Mouse (Mus musculus): ENCODE measurements around the gene Nacc2. TPM values are rescaled to one million over a fixed set of nuclear protein-coding genes. Genes with fewer than 3 reads are reported as not detected.

The Nacc2 gene
- total RNA-seq, 2 experiments from 2014 or later: 64.8 to 75.2 TPM

DNA sequence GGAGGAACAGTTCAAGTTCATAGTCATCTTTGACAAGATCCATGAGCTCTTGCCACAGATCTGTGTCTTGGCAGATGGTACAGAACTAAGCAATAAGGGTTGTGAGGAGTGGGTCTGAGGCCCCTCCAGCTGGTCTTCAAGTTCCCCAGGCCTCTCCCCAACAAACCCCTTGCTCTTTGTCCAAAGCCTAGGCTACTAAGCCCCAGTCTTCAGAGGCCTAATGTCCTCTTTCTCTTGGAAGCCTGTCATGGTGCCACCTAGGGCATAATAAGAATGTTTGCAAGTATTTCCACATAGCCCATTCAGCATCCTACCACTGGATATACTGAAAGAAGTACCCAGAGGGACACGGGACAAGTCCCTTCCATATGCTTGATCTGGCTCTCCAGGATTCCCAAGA is 100.4 kb downstream of the Nacc2 start:
- DNase-seq (ENCODE audit: low spot score in 2 of 2): no peak
- intact Hi-C loops (cut with DNase I): no loop called here

DNA sequence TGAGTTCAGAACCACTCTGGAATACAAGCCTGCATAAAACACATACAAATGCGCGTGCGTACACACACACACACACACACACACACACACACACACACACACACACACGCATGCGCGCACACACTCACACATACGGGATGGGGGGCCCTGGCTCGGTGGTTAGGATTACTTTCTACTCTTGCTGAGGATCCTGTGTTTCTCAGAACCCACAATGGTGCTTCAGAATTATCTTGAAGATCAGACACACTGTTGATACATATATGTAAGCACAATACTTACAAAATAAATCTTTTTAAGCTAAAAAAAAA is 100.8 kb downstream of the Nacc2 start:
- intact Hi-C loops (cut with DNase I): no loop called here
- DNase-seq (ENCODE audit: low spot score in 2 of 2): no peak

DNA sequence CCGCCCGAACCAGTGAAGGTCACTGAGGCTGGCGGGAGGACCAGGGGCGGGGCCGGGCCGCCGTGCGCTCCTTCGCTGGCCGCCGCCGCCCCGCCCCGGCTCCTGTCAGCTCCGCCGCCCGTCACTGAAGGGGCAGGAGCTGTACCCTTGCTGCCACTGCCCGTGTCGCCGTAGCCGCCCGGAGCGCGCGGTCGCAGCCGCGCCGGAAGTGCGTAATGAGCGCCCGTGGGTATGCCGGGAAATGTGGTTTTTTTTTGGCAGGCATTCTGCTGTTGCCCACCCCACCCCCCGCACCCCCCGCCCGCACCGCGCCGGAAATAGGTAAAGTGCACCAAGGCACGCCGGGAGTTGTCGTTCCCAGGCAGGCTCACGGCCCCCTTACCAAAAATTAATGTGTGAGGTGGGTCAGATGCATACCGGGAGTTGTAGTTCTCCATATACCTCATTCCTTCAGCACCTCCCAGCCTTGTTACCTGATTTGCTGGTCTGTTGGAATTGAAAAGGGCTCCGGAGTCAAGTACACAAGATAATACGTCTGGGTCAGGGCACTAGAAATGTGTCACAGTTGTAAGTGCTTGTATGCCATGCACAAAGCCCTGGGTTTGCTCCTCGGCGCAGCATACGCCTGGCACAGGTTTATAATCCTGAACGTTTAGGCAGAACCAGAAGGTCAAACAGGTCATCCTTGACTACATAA is 101.3 kb downstream of the Nacc2 start, which contains the start of gene Ubac1:
Gene Ubac1 (minus strand): TSS at position 187 of the 697 bp plus-strand sequence.
- DNase-seq (ENCODE audit: low spot score in 2 of 2): peak; percentile 93 to 96
- intact Hi-C loops (cut with DNase I): loop anchor here (1.0 to 2.0 kb wide), 2 partner anchors 39 to 119 kb away; partner anchors contain the start of gene Camsap1

DNA sequence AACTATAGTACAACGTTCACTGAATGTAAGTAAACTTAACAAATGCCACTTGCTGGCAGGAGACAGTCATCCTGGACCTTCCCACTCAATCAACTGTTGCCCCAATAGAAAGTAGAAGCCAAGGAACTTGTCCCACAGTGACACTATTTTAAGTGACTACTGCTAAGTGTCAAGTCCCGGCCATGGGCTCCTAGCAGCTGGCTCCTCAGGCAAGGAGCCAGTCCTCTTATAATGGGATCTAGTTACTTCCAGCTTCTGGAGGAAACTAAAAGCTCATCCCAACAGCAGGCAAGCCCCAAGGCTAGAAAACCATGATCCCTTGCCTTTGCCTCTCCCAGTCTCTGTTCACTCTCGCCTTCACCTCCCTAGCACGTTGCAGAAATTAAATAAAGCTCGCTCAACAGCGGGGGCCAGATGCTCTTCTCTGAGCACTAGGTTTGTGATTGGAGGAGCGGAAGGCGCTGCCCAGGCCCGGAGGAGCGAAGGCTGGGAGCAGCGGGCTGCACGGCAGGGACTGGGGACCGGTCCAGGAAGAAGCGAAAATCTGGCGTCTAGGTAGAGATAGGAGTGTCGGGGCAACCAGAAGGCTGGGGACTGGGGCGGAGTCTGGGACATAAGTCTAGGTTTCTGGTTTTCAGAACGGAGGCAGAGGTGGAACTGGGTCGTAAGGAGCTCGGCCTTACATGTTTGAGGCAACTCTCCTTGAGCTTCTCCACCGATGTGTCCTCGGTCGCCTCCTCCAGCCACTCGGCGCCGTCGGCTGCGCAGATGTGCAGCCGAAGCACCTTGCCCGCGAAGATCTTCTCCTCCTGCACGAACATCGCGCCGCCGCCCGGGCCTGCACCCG is 102.1 kb downstream of the Nacc2 start:
- intact Hi-C loops (cut with DNase I): loop anchor here (1.0 to 2.0 kb wide), 2 partner anchors 38 to 119 kb away; partner anchors contain the start of gene Camsap1
- peak; percentile 43 to 70 for DNase-seq (ENCODE audit: low spot score in 2 of 2)

DNA sequence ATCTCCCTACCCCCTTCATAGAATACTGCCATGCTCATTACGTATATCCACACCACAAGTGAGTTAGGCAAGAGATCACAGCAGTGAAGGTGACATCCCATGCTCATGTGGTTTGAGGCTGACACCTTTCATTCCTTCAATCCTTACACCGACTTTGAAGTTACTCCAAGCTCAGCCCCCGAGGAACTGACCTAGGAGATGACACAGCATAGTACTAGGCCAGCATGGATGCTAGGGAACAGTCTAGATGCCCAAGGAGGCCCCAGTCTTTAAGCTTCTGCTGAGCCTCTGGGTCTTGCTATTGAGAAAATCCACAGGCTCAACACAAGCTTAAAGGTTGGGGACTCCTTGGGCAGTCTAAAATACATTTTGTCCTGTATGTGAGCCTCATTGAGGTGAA is 103.1 kb downstream of the Nacc2 start:
- no peak for DNase-seq (ENCODE audit: low spot score in 2 of 2)
- intact Hi-C loops (cut with DNase I): loop anchor here (2.0 kb wide), 1 partner anchor 37 kb away; the partner anchor contains the start of gene Camsap1

DNA sequence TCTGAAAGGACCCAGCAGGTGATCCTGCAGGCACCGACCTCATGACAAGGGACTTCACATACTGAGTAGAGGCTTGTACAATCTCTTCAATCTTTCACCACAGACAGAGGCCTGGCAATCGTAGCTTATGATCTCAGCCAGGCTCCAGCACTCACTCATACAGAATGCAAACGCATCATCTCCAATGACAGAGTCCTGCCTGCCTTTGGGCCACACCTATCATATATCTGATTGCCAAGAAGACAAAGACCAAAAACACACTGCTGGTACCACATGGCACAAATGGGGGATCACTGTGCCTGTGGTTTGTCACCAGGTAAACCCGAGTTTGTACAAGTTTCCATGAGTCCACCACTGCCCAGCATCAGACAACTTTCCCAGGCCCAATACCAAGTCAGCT is 105.7 kb downstream of the Nacc2 start:
- intact Hi-C loops (cut with DNase I): no loop called here
- no peak for DNase-seq (ENCODE audit: low spot score in 2 of 2)

DNA sequence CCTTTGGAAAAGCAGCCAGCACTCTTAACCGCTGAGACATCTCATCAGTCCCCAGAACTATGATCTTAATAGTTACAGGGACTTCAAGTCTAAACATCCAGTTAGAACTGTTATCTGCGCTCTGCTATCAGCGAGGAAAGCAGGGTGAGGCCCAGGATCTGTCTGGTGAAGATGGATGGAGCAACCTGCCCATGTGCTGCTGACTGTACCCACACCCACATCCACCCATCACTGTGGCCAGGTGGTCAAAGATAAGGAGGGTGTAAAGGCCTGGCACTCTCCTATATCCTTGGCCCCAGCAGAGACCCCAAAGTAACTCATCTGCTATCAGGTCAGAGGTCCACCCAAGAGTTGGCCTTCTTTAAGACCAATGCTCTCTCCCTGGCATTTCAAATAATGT is 109.3 kb downstream of the Nacc2 start:
- no peak for DNase-seq (ENCODE audit: low spot score in 2 of 2)
- intact Hi-C loops (cut with DNase I): no loop called here

DNA sequence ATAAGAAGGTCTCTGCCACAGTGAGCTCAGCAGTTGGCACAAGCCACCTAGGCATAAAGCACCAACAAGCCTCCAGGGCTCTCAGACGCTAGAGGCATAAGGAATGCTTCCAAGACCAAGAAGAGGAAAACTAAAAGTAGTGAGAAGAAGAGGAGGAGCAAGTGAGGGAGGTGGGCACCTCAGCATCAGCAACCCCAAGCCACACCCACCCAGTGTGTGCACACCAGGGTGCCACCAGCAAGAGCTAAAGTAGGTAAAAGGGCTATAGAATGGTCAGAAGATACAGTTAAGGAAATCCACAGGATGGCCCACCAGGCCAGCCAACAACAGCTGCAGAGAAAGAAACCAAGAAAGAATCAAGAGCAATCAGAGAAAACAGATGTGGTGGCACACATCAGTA is 111.6 kb downstream of the Nacc2 start:
- intact Hi-C loops (cut with DNase I): no loop called here

More for the DNA sequence above, 111.6 kb downstream of the Nacc2 start:
- DNase-seq (ENCODE audit: low spot score in 2 of 2): no peak

Other genes with a start within 250 kb of the Nacc2 start
- 100 to 1,000 TPM; 148 to 162 TPM for gene Camsap1, start 139.9 kb downstream of the Nacc2 start, total RNA-seq (2021)
- gene Ubac1, start 101.5 kb downstream of the Nacc2 start, total RNA-seq (2021): 10 to 100 TPM; 59.1 to 68.2 TPM
- under 1 TPM in 1 of 2 experiments, not detected in 1; 0.16 TPM for gene Lhx3, start 85.1 kb upstream of the Nacc2 start, total RNA-seq (2021)
- 10 to 100 TPM; 23.0 to 23.5 TPM for gene Qsox2, start 114.3 kb upstream of the Nacc2 start, total RNA-seq (2021)
- gene Ccdc187, start 171.3 kb upstream of the Nacc2 start, total RNA-seq (2021): 1 to 10 TPM in 1 of 2 experiments, under 1 TPM in 1; 0.57 to 4.3 TPM
- gene Gpsm1, start 192.3 kb upstream of the Nacc2 start, total RNA-seq (2021): 10 to 100 TPM; 48.7 to 51.4 TPM
- gene Dnlz, start 228.9 kb upstream of the Nacc2 start, total RNA-seq (2021): 10 to 100 TPM; 28.0 to 28.4 TPM
- 1 to 10 TPM; 2.6 to 3.3 TPM for gene Card9, start 237.7 kb upstream of the Nacc2 start, total RNA-seq (2021)